20 mouse cellular contexts compared by ENCODE assay signal in the genomic region with DNA sequence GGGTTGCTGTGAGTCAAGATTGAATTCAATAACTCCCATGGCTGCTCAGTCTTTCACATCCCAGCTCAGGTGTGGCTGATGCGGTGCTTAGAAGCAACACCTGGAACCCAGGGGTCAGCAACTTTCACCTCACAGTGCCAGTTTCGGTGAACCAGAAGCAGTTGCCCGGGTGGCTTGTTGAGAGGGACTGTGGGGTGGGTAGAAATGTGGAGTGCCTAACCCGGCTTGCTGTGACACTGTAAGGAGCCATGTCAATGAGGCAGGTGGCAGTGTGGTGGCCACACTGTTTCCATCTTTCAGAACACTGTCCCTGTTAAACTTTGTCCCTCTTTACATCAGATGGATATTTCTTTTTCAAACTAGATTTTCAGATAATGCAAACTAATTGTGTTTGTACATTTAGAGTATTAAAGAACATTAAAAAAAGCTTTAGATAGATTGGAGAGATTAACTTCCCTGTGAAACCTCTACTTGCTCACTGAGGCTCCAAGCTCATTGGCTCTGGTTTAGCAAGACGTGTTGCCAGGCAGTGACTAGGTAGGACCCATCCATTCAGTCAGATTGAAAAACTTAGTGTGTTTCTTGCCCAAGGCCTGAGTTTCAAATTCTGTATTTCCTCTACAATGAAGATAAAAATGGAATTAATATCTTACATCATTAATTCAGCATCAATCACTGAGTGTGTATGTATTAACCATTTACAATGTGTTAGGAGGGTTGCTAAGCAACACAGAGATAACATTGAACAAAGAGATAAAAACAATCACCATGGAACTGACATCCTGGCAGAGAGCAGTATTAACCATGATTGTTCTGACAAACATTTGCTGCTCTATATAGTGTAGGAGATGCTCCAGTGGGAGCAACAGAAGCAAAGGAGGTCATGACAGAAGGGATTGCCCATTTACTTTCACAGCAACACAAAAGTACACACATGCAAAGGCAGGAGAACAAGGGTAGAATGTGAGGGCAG.
A peak's percentile ranks its signal among the peaks of the same experiment; 100 is the strongest.
DNase-seq lines count a peak whose midpoint lies in the region; ATAC-seq and TF ChIP-seq lines count a peak whose summit lies in the region.
"Had no signal": no experiment of that assay in that cellular context is flagged by ENCODE, and none has a peak within 500 bp of the region (broad histone marks: within the 10 kb centered on the region; RNA-seq: fewer than 3 reads in every experiment).

No protein-coding gene starts in this region.

- H3K27me3 ChIP-seq in forebrain, postnatal 0 days (ENCODE audit: insufficient read depth, low read length), result no peaks in the 10 kb centered on the region
- H3K27me3 ChIP-seq in forebrain, embryonic 13.5 days, result no peaks in the 10 kb centered on the region
- no peaks in the 10 kb centered on the region for H3K27me3 ChIP-seq in heart, postnatal 0 days (ENCODE audit: control insufficient read depth, insufficient read depth, low read length)
- no peaks in the 10 kb centered on the region for H3K27me3 ChIP-seq in hindbrain, embryonic 16.5 days (replicated peaks; ENCODE audit: control insufficient read depth, insufficient read depth, low read length)
- no peaks in the 10 kb centered on the region for H3K27me3 ChIP-seq in hindbrain, embryonic 12.5 days
- H3K27me3 ChIP-seq: CH12.LX; embryonic facial prominence, embryonic 12.5 days; heart, embryonic 13.5 days had no signal

- H3K36me3 ChIP-seq in forebrain, postnatal 0 days (ENCODE audit: insufficient read depth), result no peaks in the 10 kb centered on the region
- H3K36me3 ChIP-seq in forebrain, embryonic 13.5 days (ENCODE audit: poor library complexity, severe bottlenecking), result no peaks in the 10 kb centered on the region
- H3K36me3 ChIP-seq in heart, postnatal 0 days (replicated peaks; ENCODE audit: control insufficient read depth, insufficient read depth, low read length), result no peaks in the 10 kb centered on the region
- no peaks in the 10 kb centered on the region for H3K36me3 ChIP-seq in hindbrain, embryonic 16.5 days (ENCODE audit: control insufficient read depth, insufficient read depth, low read length)
- no peaks in the 10 kb centered on the region for H3K36me3 ChIP-seq in hindbrain, embryonic 12.5 days
- H3K36me3 ChIP-seq: embryonic facial prominence, embryonic 12.5 days; heart, embryonic 13.5 days had no signal

- peak; percentile 70; the same call in 1 of the 2 replicates for ATAC-seq in forebrain, postnatal 0 days
- ATAC-seq in forebrain, embryonic 13.5 days, result no peak
- no peak for ATAC-seq in heart, postnatal 0 days (ENCODE audit: insufficient read depth, low read depth)
- peak; percentile 61; the same call in 1 of the 2 replicates for ATAC-seq in hindbrain, embryonic 16.5 days
- no peak for ATAC-seq in hindbrain, embryonic 12.5 days (ENCODE audit: low FRiP score)
- ATAC-seq: activated CD4-positive, CD25-positive, alpha-beta regulatory T cell, adult 4 months; forebrain, embryonic 14.5 days; Patski had no signal

- H3K4me1 ChIP-seq in forebrain, postnatal 0 days (ENCODE audit: insufficient read depth), result no peaks in the 10 kb centered on the region
- no peaks in the 10 kb centered on the region for H3K4me1 ChIP-seq in forebrain, embryonic 13.5 days
- H3K4me1 ChIP-seq in heart, postnatal 0 days (ENCODE audit: control insufficient read depth, insufficient read depth), result peaks cover 5% of the 10 kb centered on the region; the same call in 1 of the 2 replicates
- no peaks in the 10 kb centered on the region; the same call in 1 of the 2 replicates for H3K4me1 ChIP-seq in hindbrain, embryonic 16.5 days (ENCODE audit: control insufficient read depth, insufficient read depth, low read depth, low read length)
- no peaks in the 10 kb centered on the region for H3K4me1 ChIP-seq in hindbrain, embryonic 12.5 days
- H3K4me1 ChIP-seq: embryonic facial prominence, embryonic 12.5 days; heart, embryonic 13.5 days had no signal

- DNase-seq in forebrain, postnatal 0 days, result no peak
- no peak for DNase-seq in heart, postnatal 0 days (ENCODE audit: low spot score)
- DNase-seq in heart, adult 8-10 months (ENCODE audit: low spot score), result no peak
- DNase-seq: adrenal gland, postnatal 14 days; cerebellum, adult 11-12 months; cerebellum, adult 9-10 months; cerebellum, postnatal 25 days; gastrocnemius, postnatal 36 days; heart, postnatal 14 days; kidney, adult 11 months; kidney, adult 9 months had no signal

- no peak overlapping the region for H3K27ac ChIP-seq in forebrain, postnatal 0 days (ENCODE audit: low read depth, low read length)
- no peak overlapping the region for H3K27ac ChIP-seq in forebrain, embryonic 13.5 days
- peak overlapping the region; percentile 15; the same call in 1 of the 2 replicates for H3K27ac ChIP-seq in heart, postnatal 0 days (ENCODE audit: low read depth)
- no peak overlapping the region for H3K27ac ChIP-seq in hindbrain, embryonic 16.5 days (ENCODE audit: low read depth, low read length)
- H3K27ac ChIP-seq in hindbrain, embryonic 12.5 days, result no peak overlapping the region
- H3K27ac ChIP-seq: embryonic facial prominence, embryonic 12.5 days; heart, embryonic 13.5 days had no signal

- H3K9me3 ChIP-seq in forebrain, postnatal 0 days (ENCODE audit: low read length), result no peaks in the 10 kb centered on the region
- no peaks in the 10 kb centered on the region for H3K9me3 ChIP-seq in forebrain, embryonic 13.5 days (replicated peaks)
- H3K9me3 ChIP-seq in heart, postnatal 0 days (replicated peaks; ENCODE audit: control insufficient read depth, low read length), result no peaks in the 10 kb centered on the region
- no peaks in the 10 kb centered on the region for H3K9me3 ChIP-seq in hindbrain, embryonic 16.5 days (ENCODE audit: control insufficient read depth, low read length)
- no peaks in the 10 kb centered on the region for H3K9me3 ChIP-seq in hindbrain, embryonic 12.5 days (replicated peaks)
- H3K9me3 ChIP-seq: embryonic facial prominence, embryonic 12.5 days; heart, embryonic 13.5 days had no signal

- H3K9ac ChIP-seq in forebrain, postnatal 0 days, result no peak overlapping the region
- H3K9ac ChIP-seq in forebrain, embryonic 13.5 days, result no peak overlapping the region
- no peak overlapping the region for H3K9ac ChIP-seq in heart, postnatal 0 days (replicated peaks; ENCODE audit: low read depth, low read length)
- no peak overlapping the region for H3K9ac ChIP-seq in hindbrain, embryonic 16.5 days (ENCODE audit: low read depth, low read length)
- no peak overlapping the region for H3K9ac ChIP-seq in hindbrain, embryonic 12.5 days
- H3K9ac ChIP-seq: embryonic facial prominence, embryonic 12.5 days; heart, embryonic 13.5 days had no signal

- WGBS in forebrain, postnatal 0 days, result 89% methylated on average over 5 of the region's 5 CpGs
- WGBS in forebrain, embryonic 13.5 days, result 90% methylated on average over 5 of the region's 5 CpGs
- WGBS in heart, postnatal 0 days, result 81% methylated on average over 5 of the region's 5 CpGs
- WGBS in hindbrain, embryonic 16.5 days, result 88% methylated on average over 5 of the region's 5 CpGs
- 81% methylated on average over 5 of the region's 5 CpGs for WGBS in hindbrain, embryonic 12.5 days

- TF ChIP-seq EP300 in heart, postnatal 0 days (IDR thresholded peaks at IDR 0.05; ENCODE audit: low read depth), result no peak

- H3K4me2 ChIP-seq in forebrain, postnatal 0 days (ENCODE audit: low read depth), result no peak overlapping the region
- H3K4me2 ChIP-seq in forebrain, embryonic 13.5 days, result no peak overlapping the region
- no peak overlapping the region for H3K4me2 ChIP-seq in heart, postnatal 0 days (ENCODE audit: low read depth, low read length)
- no peak overlapping the region for H3K4me2 ChIP-seq in hindbrain, embryonic 16.5 days (ENCODE audit: low read length)
- no peak overlapping the region for H3K4me2 ChIP-seq in hindbrain, embryonic 12.5 days (replicated peaks)
- H3K4me2 ChIP-seq: embryonic facial prominence, embryonic 12.5 days; heart, embryonic 13.5 days had no signal

- no peak for TF ChIP-seq CTCF in forebrain, postnatal 0 days (IDR thresholded peaks at IDR 0.05; ENCODE audit: low read depth)
- no peak for TF ChIP-seq CTCF in heart, postnatal 0 days (IDR thresholded peaks at IDR 0.05; ENCODE audit: low read depth)

- no peak overlapping the region for H3K4me3 ChIP-seq in forebrain, postnatal 0 days (ENCODE audit: low read depth, low read length)
- no peak overlapping the region for H3K4me3 ChIP-seq in forebrain, embryonic 13.5 days
- H3K4me3 ChIP-seq in heart, postnatal 0 days (ENCODE audit: low read depth, low read length), result no peak overlapping the region
- no peak overlapping the region for H3K4me3 ChIP-seq in hindbrain, embryonic 16.5 days (ENCODE audit: low read length)
- no peak overlapping the region for H3K4me3 ChIP-seq in hindbrain, embryonic 12.5 days
- H3K4me3 ChIP-seq: embryonic facial prominence, embryonic 12.5 days; heart, embryonic 13.5 days had no signal

Comparison
In these comparisons a context has a peak if more than half of its experiments do, and no peak if none do; other contexts are left out.
1. ATAC-seq: peak in forebrain, postnatal 0 days (single experiment) and hindbrain, embryonic 16.5 days (single experiment); none in forebrain, embryonic 13.5 days (single experiment), heart, postnatal 0 days (single experiment) and hindbrain, embryonic 12.5 days (single experiment).